In genomic region chr4:134355841-134356452, GRCm38 (mm10) we compare ENCODE assay signal across 8 mouse cellular contexts. TPM values are rescaled to one million over a fixed set of nuclear protein-coding genes. Genes with fewer than 3 reads are reported as not detected.
A peak's percentile ranks its signal among the peaks of the same experiment; 100 is the strongest.
DNase-seq lines count a peak whose midpoint lies in the region; ATAC-seq and TF ChIP-seq lines count a peak whose summit lies in the region.

No protein-coding gene starts in this region.

- TF ChIP-seq CTCF in layer of hippocampus, adult 2 months (conservative IDR thresholded peaks at IDR 0.05) = no peak

- peak; percentile 48 to 62 for DNase-seq in cerebellum, postnatal 10 days
- no peak for DNase-seq in cerebellum, adult 18-20 months
- peak; percentile 82 to 85 for DNase-seq in gastrocnemius, adult 8-10 months (ENCODE audit: low spot score in 2 of 2)
- peak; percentile 77 for DNase-seq in lung, postnatal 36 days
- DNase-seq in layer of hippocampus, adult 2 months (ENCODE audit: low spot score in 2 of 2) = no peak

- peaks cover 34% of the 10 kb centered on the region for H3K4me1 ChIP-seq in intestine, embryonic 16.5 days (ENCODE audit: control insufficient read depth, insufficient read depth, low read length)
- peaks cover 6% of the 10 kb centered on the region for H3K4me1 ChIP-seq in hindbrain, embryonic 16.5 days (ENCODE audit: control insufficient read depth, insufficient read depth, low read depth, low read length)

- H3K9ac ChIP-seq in intestine, embryonic 16.5 days (ENCODE audit: low read depth, low read length) = peak overlapping the region; percentile 47
- no peak overlapping the region for H3K9ac ChIP-seq in hindbrain, embryonic 16.5 days (ENCODE audit: low read depth, low read length)

- WGBS in intestine, embryonic 16.5 days = 38% methylated on average over 16 of the region's 16 CpGs
- 57% methylated on average over 16 of the region's 16 CpGs for WGBS in hindbrain, embryonic 16.5 days

- H3K27ac ChIP-seq in intestine, embryonic 16.5 days (ENCODE audit: low read length) = peak overlapping the region; percentile 93
- no peak overlapping the region for H3K27ac ChIP-seq in hindbrain, embryonic 16.5 days (ENCODE audit: low read depth, low read length)
- no peak overlapping the region for H3K27ac ChIP-seq in layer of hippocampus, adult 2 months

- H3K27me3 ChIP-seq in intestine, embryonic 16.5 days (replicated peaks; ENCODE audit: control insufficient read depth, insufficient read depth, low read length) = no peaks in the 10 kb centered on the region
- H3K27me3 ChIP-seq in hindbrain, embryonic 16.5 days (replicated peaks; ENCODE audit: control insufficient read depth, insufficient read depth, low read length) = no peaks in the 10 kb centered on the region

- H3K4me2 ChIP-seq in intestine, embryonic 16.5 days (ENCODE audit: low read depth, low read length) = peak overlapping the region; percentile 44
- H3K4me2 ChIP-seq in hindbrain, embryonic 16.5 days (ENCODE audit: low read length) = no peak overlapping the region

- no peaks in the 10 kb centered on the region for H3K36me3 ChIP-seq in intestine, embryonic 16.5 days (ENCODE audit: control insufficient read depth, insufficient read depth, low read length)
- no peaks in the 10 kb centered on the region for H3K36me3 ChIP-seq in hindbrain, embryonic 16.5 days (ENCODE audit: control insufficient read depth, insufficient read depth, low read length)

- ATAC-seq in intestine, embryonic 16.5 days = peak; percentile 47
- no peak; the same call in 1 of the 2 replicates for ATAC-seq in megakaryocyte progenitor cell, adult 5-6 weeks (replicated peaks; ENCODE audit: poor library complexity)
- ATAC-seq in hindbrain, embryonic 16.5 days = no peak

- peak overlapping the region; percentile 43 for H3K4me3 ChIP-seq in intestine, embryonic 16.5 days (ENCODE audit: low read length)
- no peak overlapping the region for H3K4me3 ChIP-seq in hindbrain, embryonic 16.5 days (ENCODE audit: low read length)
- H3K4me3 ChIP-seq in layer of hippocampus, adult 2 months = no peak overlapping the region

- H3K9me3 ChIP-seq in intestine, embryonic 16.5 days (ENCODE audit: control insufficient read depth, low read length) = no peaks in the 10 kb centered on the region
- no peaks in the 10 kb centered on the region for H3K9me3 ChIP-seq in hindbrain, embryonic 16.5 days (ENCODE audit: control insufficient read depth, low read length)

RNA-seq across cellular contexts. Expression of gene Slc30a2, which starts 13.0 kb away (rescaled TPM):
- 10 to 100 TPM in 2 of 4 experiments, 1 to 10 TPM in 2; 3.4 to 20.1 (median 11.8) TPM for total RNA-seq in gastrocnemius, adult 8-10 months (2022)
- polyA plus RNA-seq in intestine, embryonic 16.5 days (2015; fragmentation: Nextera tagmentation; extraction: Ambion mirVana) = 7.4 and 10.6 TPM in 2 replicates
- 0.07 and 0.15 TPM in 2 replicates for total RNA-seq in megakaryocyte progenitor cell, adult 5-6 weeks (2015)
- total RNA-seq in megakaryocyte progenitor cell, adult 5-6 weeks (2017) = not detected in 2 replicates
- polyA plus RNA-seq in hindbrain, embryonic 16.5 days (2015; fragmentation: Nextera tagmentation; extraction: Ambion mirVana) = 0.17 and 0.25 TPM in 2 replicates
- not detected for total RNA-seq in layer of hippocampus, adult 2 months (2021)

RNA-seq across cellular contexts. Expression of gene Extl1, which starts 27.7 kb away (rescaled TPM):
- 10 to 100 TPM; 22.2 to 36.1 (median 29.7) TPM for total RNA-seq in gastrocnemius, adult 8-10 months (2022)
- polyA plus RNA-seq in intestine, embryonic 16.5 days (2015; fragmentation: Nextera tagmentation; extraction: Ambion mirVana) = 1.6 and 1.7 TPM in 2 replicates
- total RNA-seq in megakaryocyte progenitor cell, adult 5-6 weeks (2015) = not detected in 2 replicates
- total RNA-seq in megakaryocyte progenitor cell, adult 5-6 weeks (2017) = not detected in 2 replicates
- 0.65 and 0.66 TPM in 2 replicates for polyA plus RNA-seq in hindbrain, embryonic 16.5 days (2015; fragmentation: Nextera tagmentation; extraction: Ambion mirVana)
- total RNA-seq in layer of hippocampus, adult 2 months (2021) = 10 to 100 TPM; 44.7 to 46.5 TPM

RNA-seq across cellular contexts. Expression of gene Pafah2, which starts 40.2 kb away (rescaled TPM):
- 1 to 10 TPM; 2.2 to 2.8 (median 2.5) TPM for total RNA-seq in gastrocnemius, adult 8-10 months (2022)
- polyA plus RNA-seq in intestine, embryonic 16.5 days (2015; fragmentation: Nextera tagmentation; extraction: Ambion mirVana) = 61.6 and 69.2 TPM in 2 replicates
- total RNA-seq in megakaryocyte progenitor cell, adult 5-6 weeks (2015) = 14.0 and 21.2 TPM in 2 replicates
- total RNA-seq in megakaryocyte progenitor cell, adult 5-6 weeks (2017) = 14.5 and 16.2 TPM in 2 replicates
- polyA plus RNA-seq in hindbrain, embryonic 16.5 days (2015; fragmentation: Nextera tagmentation; extraction: Ambion mirVana) = 7.8 and 8.5 TPM in 2 replicates
- 1 to 10 TPM; 6.6 to 9.0 TPM for total RNA-seq in layer of hippocampus, adult 2 months (2021)

RNA-seq across cellular contexts. Expression of gene Trim63, which starts 41.0 kb away (rescaled TPM):
- 100 to 1,000 TPM; 202 to 681 (median 229) TPM for total RNA-seq in gastrocnemius, adult 8-10 months (2022)
- 1.3 and 1.9 TPM in 2 replicates for polyA plus RNA-seq in intestine, embryonic 16.5 days (2015; fragmentation: Nextera tagmentation; extraction: Ambion mirVana)
- total RNA-seq in megakaryocyte progenitor cell, adult 5-6 weeks (2015) = not detected in 2 replicates
- total RNA-seq in megakaryocyte progenitor cell, adult 5-6 weeks (2017) = not detected in 2 replicates
- 0.76 and 1.2 TPM in 2 replicates for polyA plus RNA-seq in hindbrain, embryonic 16.5 days (2015; fragmentation: Nextera tagmentation; extraction: Ambion mirVana)
- not detected for total RNA-seq in layer of hippocampus, adult 2 months (2021)

Comparison
In these comparisons a context has a peak if more than half of its experiments do, and no peak if none do; other contexts are left out.
1. DNase-seq: peak in cerebellum, postnatal 10 days (2 of 2), gastrocnemius, adult 8-10 months (2 of 2) and lung, postnatal 36 days (single experiment); none in cerebellum, adult 18-20 months (0 of 2) and layer of hippocampus, adult 2 months (0 of 2).
2. RNA of gene Extl1, which starts 27.7 kb away (total RNA-seq): 44.7 to 46.5 TPM in layer of hippocampus, adult 2 months and 22.2 to 36.1 TPM in gastrocnemius, adult 8-10 months; not detected in megakaryocyte progenitor cell, adult 5-6 weeks; every median in the first group is over 10 times any median in the second.